Mouse (Mus musculus): Measurements from ENCODE around the gene Hist2h3c2. TPM values are rescaled to one million over a fixed set of nuclear protein-coding genes. Genes with fewer than 3 reads are reported as not detected.

Gene Hist2h3c2
- polyA plus RNA-seq, 1 experiment from 2014 or later: 1.7 TPM

Small RNAs within 50 kb of the gene (microRNA-seq; reads per million reads assigned to microRNA genes)
- not detected for gene Gm44492
- not detected for gene Gm47311
- gene Gm47313: not detected

Other genes starting within 250 kb of the Hist2h3c2 start
- gene Plekho1, start 243.1 kb downstream of the Hist2h3c2 start, polyA plus RNA-seq (2014; fragmentation: Nextera tagmentation; extraction: Ambion mirVana): 47.1 and 49.0 TPM in 2 replicates
- gene Vps45, start 180.7 kb downstream of the Hist2h3c2 start, polyA plus RNA-seq (2014; fragmentation: Nextera tagmentation; extraction: Ambion mirVana): 44.8 and 46.8 TPM in 2 replicates
- gene Otud7b, start 134.6 kb downstream of the Hist2h3c2 start, polyA plus RNA-seq (2014; fragmentation: Nextera tagmentation; extraction: Ambion mirVana): 7.1 and 7.9 TPM in 2 replicates
- 10.1 and 11.6 TPM in 2 replicates for gene Mtmr11, start 77.1 kb downstream of the Hist2h3c2 start, polyA plus RNA-seq (2014; fragmentation: Nextera tagmentation; extraction: Ambion mirVana)
- 135 and 151 TPM in 2 replicates for gene Sf3b4, start 66.8 kb downstream of the Hist2h3c2 start, polyA plus RNA-seq (2014; fragmentation: Nextera tagmentation; extraction: Ambion mirVana)
- gene Sv2a, start 58.0 kb downstream of the Hist2h3c2 start, polyA plus RNA-seq (2014; fragmentation: Nextera tagmentation; extraction: Ambion mirVana): 95.7 and 111 TPM in 2 replicates
- gene Bola1, start 19.4 kb downstream of the Hist2h3c2 start, polyA plus RNA-seq (2014; fragmentation: Nextera tagmentation; extraction: Ambion mirVana): 57.0 and 72.4 TPM in 2 replicates
- 0.55 TPM in 1 of 2 replicates, not detected in the other for gene Hist2h2ab, start 19.3 kb downstream of the Hist2h3c2 start, polyA plus RNA-seq (2014; fragmentation: Nextera tagmentation; extraction: Ambion mirVana)
- gene Hist2h2ac, start 18.2 kb downstream of the Hist2h3c2 start, polyA plus RNA-seq (2014; fragmentation: Nextera tagmentation; extraction: Ambion mirVana): 1.9 and 2.3 TPM in 2 replicates
- 4.7 and 5.0 TPM in 2 replicates for gene Hist2h2be, start 18.0 kb downstream of the Hist2h3c2 start, polyA plus RNA-seq (2014; fragmentation: Nextera tagmentation; extraction: Ambion mirVana)
- gene Hist2h2aa2, start 1.1 kb upstream of the Hist2h3c2 start, polyA plus RNA-seq (2014; fragmentation: Nextera tagmentation; extraction: Ambion mirVana): 32.2 and 46.8 TPM in 2 replicates
- 12.0 and 16.6 TPM in 2 replicates for gene Hist2h2aa1, start 6.4 kb upstream of the Hist2h3c2 start, polyA plus RNA-seq (2014; fragmentation: Nextera tagmentation; extraction: Ambion mirVana)
- 0.18 and 1.6 TPM in 2 replicates for gene Hist2h3c1, start 7.6 kb upstream of the Hist2h3c2 start, polyA plus RNA-seq (2014; fragmentation: Nextera tagmentation; extraction: Ambion mirVana)
- 2.9 and 6.0 TPM in 2 replicates for gene Hist2h4, start 24.2 kb upstream of the Hist2h3c2 start, polyA plus RNA-seq (2014; fragmentation: Nextera tagmentation; extraction: Ambion mirVana)
- 11.2 and 12.3 TPM in 2 replicates for gene Hist2h3b, start 29.5 kb upstream of the Hist2h3c2 start, polyA plus RNA-seq (2014; fragmentation: Nextera tagmentation; extraction: Ambion mirVana)
- 4.1 and 4.7 TPM in 2 replicates for gene Hist2h2bb, start 30.6 kb upstream of the Hist2h3c2 start, polyA plus RNA-seq (2014; fragmentation: Nextera tagmentation; extraction: Ambion mirVana)
- gene Fcgr1, start 54.8 kb upstream of the Hist2h3c2 start, polyA plus RNA-seq (2014; fragmentation: Nextera tagmentation; extraction: Ambion mirVana): 1.8 and 3.1 TPM in 2 replicates
- gene BC107364, start 213.2 kb upstream of the Hist2h3c2 start, polyA plus RNA-seq (2014; fragmentation: Nextera tagmentation; extraction: Ambion mirVana): not detected in 2 replicates